Mouse (Mus musculus) cerebellum, adult 2 months (tissue): ENCODE data around the gene Aldh3a1.

Experiments
- CTCF ChIP-seq: fragments of 200-500 bp; IDR thresholded peaks from 2 replicates; pipeline ENCODE4 v1.5.1; 2011; ENCODE audit warnings: low read depth, mild to moderate bottlenecking, control low read depth, low read length, moderate library complexity, borderline replicate concordance; ENCODE audit not compliant: insufficient read depth
- POLR2A ChIP-seq: fragments of 200-500 bp; IDR thresholded peaks from 2 replicates; pipeline ENCODE4 v1.6.1; 2011; ENCODE audit warnings: low read length, control low read depth, borderline replicate concordance; ENCODE audit not compliant: insufficient read depth

GRCm38 (mm10) chr11:61196616-61197353 lies 10.6 kb upstream of the Aldh3a1 start:
- TF ChIP-seq CTCF (no peak), POLR2A (no peak)
